Mouse (Mus musculus): ENCODE data around the gene Tmem210. TPM values are rescaled to one million over a fixed set of nuclear protein-coding genes. Genes with fewer than 3 reads are reported as not detected.
A peak's percentile ranks its signal among the peaks of the same experiment; 100 is the strongest.

Gene Tmem210
- polyA plus RNA-seq, 1 experiment, result not detected

DNA sequence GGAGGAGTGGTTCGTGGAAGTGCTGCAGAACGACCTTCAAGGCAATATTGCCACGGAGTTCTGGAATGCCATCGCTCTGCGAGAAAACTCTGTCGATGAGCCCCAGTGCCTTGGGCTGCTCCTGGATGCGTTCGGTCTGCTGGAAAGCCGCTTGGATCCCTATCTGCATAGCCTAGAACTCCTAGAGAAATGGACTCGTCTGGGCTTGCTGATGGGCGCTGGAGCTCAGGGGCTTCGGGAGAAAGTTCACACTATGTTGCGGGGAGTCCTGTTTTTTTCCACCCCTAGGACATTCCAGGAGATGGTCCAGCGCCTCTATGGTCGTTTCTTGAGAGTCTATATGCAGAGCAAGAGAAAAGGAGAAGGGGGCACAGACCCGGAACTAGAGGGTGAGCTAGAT lies 14.9 kb upstream of the Tmem210 start:
- TF ChIP-seq CEBPB (IDR thresholded peaks at IDR 0.05; ENCODE audit: low read depth) (no peak), MAX (IDR thresholded peaks at IDR 0.05) (no peak), CTCF (IDR thresholded peaks at IDR 0.05; ENCODE audit: control insufficient read depth, insufficient read depth, insufficient read length) (no peak), MYOG (IDR thresholded peaks at IDR 0.05; ENCODE audit: control insufficient read depth, extremely low read depth, insufficient read length) (no peak), MYOD1 (IDR thresholded peaks at IDR 0.05; ENCODE audit: control insufficient read depth, insufficient read length, low read depth) (no peak), FOSL1 (IDR thresholded peaks at IDR 0.05; ENCODE audit: insufficient read depth, low read length, poor library complexity, severe bottlenecking) (no peak), USF1 (IDR thresholded peaks at IDR 0.05; ENCODE audit: low read depth) (no peak)
- H3K4me3 ChIP-seq (ENCODE audit: insufficient read depth, poor library complexity, severe bottlenecking), result peak overlapping the region; percentile 97
- H3K36me3 ChIP-seq (ENCODE audit: control insufficient read depth, insufficient read depth), result peaks cover 65% of the 10 kb centered on the region
- H3K79me3 ChIP-seq (ENCODE audit: low read depth), result peaks cover 29% of the 10 kb centered on the region
- no peaks in the 10 kb centered on the region for H3K27me3 ChIP-seq (ENCODE audit: control insufficient read depth, insufficient read depth, insufficient read length)
- H3K79me2 ChIP-seq (ENCODE audit: control insufficient read depth, insufficient read depth), result peaks cover 56% of the 10 kb centered on the region
- peak overlapping the region; percentile 78 for H3ac ChIP-seq (ENCODE audit: control insufficient read depth, insufficient read length, low read depth)

DNA sequence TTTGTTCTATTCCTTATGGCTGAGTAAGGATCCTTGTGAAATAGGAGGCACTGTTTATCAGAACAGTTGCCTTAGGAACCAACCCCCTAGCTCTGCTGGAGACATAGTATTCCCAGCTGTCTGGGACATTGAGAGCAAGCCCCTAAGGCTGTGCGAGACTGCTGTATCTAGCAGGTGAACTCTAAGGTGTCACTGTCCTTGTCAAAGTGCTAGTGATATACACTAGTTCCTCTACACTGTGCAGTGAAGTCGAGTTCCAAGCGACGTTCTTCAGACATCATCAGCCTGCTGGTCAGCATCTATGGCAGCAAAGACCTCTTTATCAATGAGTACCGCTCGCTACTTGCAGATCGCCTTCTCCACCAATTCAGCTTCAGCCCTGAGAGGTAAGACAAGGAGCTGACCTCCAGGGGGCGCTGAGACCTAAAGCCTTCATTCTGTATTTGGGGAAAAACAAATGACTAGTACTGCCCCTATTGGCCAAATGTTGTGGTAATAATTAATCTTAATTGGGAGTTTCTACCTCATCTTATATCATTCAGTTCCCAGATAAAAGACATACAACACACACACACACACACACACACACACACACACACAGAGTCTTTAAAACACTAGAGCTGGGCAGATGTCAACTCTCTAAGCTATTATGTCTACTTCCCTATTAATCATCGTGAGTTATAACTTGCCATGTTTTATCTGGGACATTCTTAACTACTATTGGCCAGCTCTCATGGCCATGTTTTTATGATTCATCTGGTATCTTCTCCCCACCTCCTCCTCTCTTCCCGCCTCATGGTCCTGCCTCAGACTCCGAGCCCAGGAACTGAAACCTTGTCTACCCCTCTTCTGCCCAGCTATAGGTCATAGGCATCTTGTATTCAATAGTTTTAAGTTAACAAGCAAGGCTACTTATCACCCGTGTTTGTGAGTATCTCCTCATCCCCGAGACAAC lies 8.7 kb upstream of the Tmem210 start:
- Histone ChIP-seq H3K4me3 (ENCODE audit: insufficient read depth, poor library complexity, severe bottlenecking) (no peak overlapping the region), H3ac (ENCODE audit: control insufficient read depth, insufficient read length, low read depth) (no peak overlapping the region), H3K27me3 (ENCODE audit: control insufficient read depth, insufficient read depth, insufficient read length) (no peaks in the 10 kb centered on the region), H3K36me3 (ENCODE audit: control insufficient read depth, insufficient read depth) (peaks cover 95% of the 10 kb centered on the region), H3K79me3 (ENCODE audit: low read depth) (peaks cover 3% of the 10 kb centered on the region), H3K79me2 (ENCODE audit: control insufficient read depth, insufficient read depth) (peaks cover 11% of the 10 kb centered on the region)
- TF ChIP-seq MAX (IDR thresholded peaks at IDR 0.05) (peak; percentile 20), MYOD1 (IDR thresholded peaks at IDR 0.05; ENCODE audit: control insufficient read depth, insufficient read length, low read depth) (no peak), MYOG (IDR thresholded peaks at IDR 0.05; ENCODE audit: control insufficient read depth, extremely low read depth, insufficient read length) (no peak), FOSL1 (IDR thresholded peaks at IDR 0.05; ENCODE audit: insufficient read depth, low read length, poor library complexity, severe bottlenecking) (no peak), CTCF (IDR thresholded peaks at IDR 0.05; ENCODE audit: control insufficient read depth, insufficient read depth, insufficient read length) (peak; percentile 48)

DNA sequence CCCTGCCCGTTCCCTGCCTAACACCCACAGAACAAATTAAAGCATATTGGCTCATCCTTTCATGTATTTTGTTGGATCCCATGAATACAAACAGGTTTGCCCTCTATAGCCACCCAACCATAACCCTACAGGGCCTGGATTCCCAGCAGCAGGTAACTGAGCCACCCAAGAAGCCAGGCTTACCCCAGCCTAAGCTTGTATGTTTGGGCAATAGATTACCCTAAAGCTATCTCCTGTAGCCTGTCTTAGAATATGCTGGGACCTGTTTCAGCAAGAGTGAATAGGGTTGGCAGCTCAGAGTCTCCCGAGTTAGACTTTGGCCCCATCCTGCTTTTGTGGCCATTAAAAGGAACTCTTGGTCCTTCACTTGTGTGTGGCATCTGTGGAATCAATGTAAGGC lies 2.4 kb upstream of the Tmem210 start:
- H3K79me3 ChIP-seq (ENCODE audit: low read depth), result no peaks in the 10 kb centered on the region
- peaks cover 23% of the 10 kb centered on the region for H3K27me3 ChIP-seq (ENCODE audit: control insufficient read depth, insufficient read depth, insufficient read length)
- no peaks in the 10 kb centered on the region for H3K79me2 ChIP-seq (ENCODE audit: control insufficient read depth, insufficient read depth)
- H3ac ChIP-seq (ENCODE audit: control insufficient read depth, insufficient read length, low read depth), result no peak overlapping the region
- peaks cover 52% of the 10 kb centered on the region for H3K36me3 ChIP-seq (ENCODE audit: control insufficient read depth, insufficient read depth)
- H3K4me3 ChIP-seq (ENCODE audit: insufficient read depth, poor library complexity, severe bottlenecking), result no peak overlapping the region
- no peak for TF ChIP-seq CTCF (IDR thresholded peaks at IDR 0.05; ENCODE audit: control insufficient read depth, insufficient read depth, insufficient read length)
- TF ChIP-seq FOSL1 (IDR thresholded peaks at IDR 0.05; ENCODE audit: insufficient read depth, low read length, poor library complexity, severe bottlenecking), result no peak
- no peak for TF ChIP-seq MAX (IDR thresholded peaks at IDR 0.05)
- TF ChIP-seq CEBPB (IDR thresholded peaks at IDR 0.05; ENCODE audit: low read depth), result no peak
- TF ChIP-seq MYOD1 (IDR thresholded peaks at IDR 0.05; ENCODE audit: control insufficient read depth, insufficient read length, low read depth), result no peak
- TF ChIP-seq USF1 (IDR thresholded peaks at IDR 0.05; ENCODE audit: low read depth), result no peak
- no peak for TF ChIP-seq MYOG (IDR thresholded peaks at IDR 0.05; ENCODE audit: control insufficient read depth, extremely low read depth, insufficient read length)

DNA sequence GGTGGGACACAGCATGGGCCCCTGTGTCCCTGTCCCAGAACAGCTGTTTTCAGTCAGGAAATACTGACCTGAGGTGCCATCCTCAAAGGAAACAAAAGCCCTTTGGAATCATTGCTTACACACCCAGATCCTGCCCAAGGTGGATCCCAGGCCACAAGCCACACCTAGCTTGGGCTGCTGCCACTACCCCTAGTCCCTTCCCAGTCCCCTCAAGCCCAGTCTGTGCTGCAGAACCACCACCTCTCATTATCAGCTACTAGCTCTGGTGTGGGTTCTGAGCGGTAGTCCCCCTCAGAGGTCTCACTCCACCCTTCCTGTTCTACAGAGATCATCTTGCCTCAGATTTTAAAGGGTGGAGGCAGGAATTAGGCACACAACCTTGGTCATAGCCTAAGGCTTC lies 1.6 kb upstream of the Tmem210 start:
- Histone ChIP-seq H3K36me3 (ENCODE audit: control insufficient read depth, insufficient read depth) (peaks cover 45% of the 10 kb centered on the region), H3ac (ENCODE audit: control insufficient read depth, insufficient read length, low read depth) (no peak overlapping the region), H3K79me3 (ENCODE audit: low read depth) (no peaks in the 10 kb centered on the region), H3K27me3 (ENCODE audit: control insufficient read depth, insufficient read depth, insufficient read length) (peaks cover 31% of the 10 kb centered on the region), H3K4me3 (ENCODE audit: insufficient read depth, poor library complexity, severe bottlenecking) (no peak overlapping the region), H3K79me2 (ENCODE audit: control insufficient read depth, insufficient read depth) (no peaks in the 10 kb centered on the region)
- TF ChIP-seq MAX (IDR thresholded peaks at IDR 0.05), result no peak
- TF ChIP-seq FOSL1 (IDR thresholded peaks at IDR 0.05; ENCODE audit: insufficient read depth, low read length, poor library complexity, severe bottlenecking), result no peak
- no peak for TF ChIP-seq USF1 (IDR thresholded peaks at IDR 0.05; ENCODE audit: low read depth)
- TF ChIP-seq CEBPB (IDR thresholded peaks at IDR 0.05; ENCODE audit: low read depth), result no peak
- TF ChIP-seq MYOD1 (IDR thresholded peaks at IDR 0.05; ENCODE audit: control insufficient read depth, insufficient read length, low read depth), result no peak
- no peak for TF ChIP-seq CTCF (IDR thresholded peaks at IDR 0.05; ENCODE audit: control insufficient read depth, insufficient read depth, insufficient read length)
- no peak for TF ChIP-seq MYOG (IDR thresholded peaks at IDR 0.05; ENCODE audit: control insufficient read depth, extremely low read depth, insufficient read length)

DNA sequence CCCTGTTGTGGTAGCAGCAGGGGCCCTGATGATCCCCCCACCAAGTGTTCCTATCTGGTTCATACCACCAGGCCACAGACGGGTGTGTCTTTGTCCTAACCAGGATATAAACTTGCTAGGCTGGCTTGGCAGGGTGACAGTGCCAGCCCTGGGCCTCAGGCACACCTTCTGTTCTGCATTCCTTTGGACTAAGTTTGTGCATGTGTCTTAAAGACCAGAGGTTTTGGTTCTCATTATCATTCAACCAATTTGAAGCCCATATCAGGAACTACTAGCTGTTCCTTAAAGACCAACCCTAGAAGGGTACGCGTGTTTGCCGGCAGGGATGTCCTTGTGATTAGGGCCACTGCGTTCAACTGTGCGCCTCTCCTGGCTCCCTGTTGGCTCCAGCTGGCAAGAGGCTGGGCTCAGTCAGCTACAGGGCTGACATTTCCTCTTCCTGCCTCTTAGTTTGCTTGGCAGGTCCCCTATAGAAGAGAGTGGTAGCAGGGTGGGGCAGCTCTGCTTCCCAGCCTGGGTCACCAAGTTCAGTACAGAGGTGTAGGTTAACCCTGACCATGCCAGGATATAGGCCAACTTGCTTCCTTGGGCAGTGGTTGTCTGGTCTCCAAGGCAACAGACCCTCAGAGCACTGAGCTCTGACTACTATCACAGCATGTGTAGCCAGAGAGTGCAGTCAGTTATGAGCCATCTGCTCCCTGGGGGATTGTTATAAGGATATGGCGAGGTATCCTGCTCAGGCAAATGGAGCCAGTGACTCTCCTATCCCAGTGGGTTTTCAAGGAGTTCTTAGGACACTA lies 908 bp upstream of the Tmem210 start:
- TF ChIP-seq MYOD1 (IDR thresholded peaks at IDR 0.05; ENCODE audit: control insufficient read depth, insufficient read length, low read depth) (no peak), USF1 (IDR thresholded peaks at IDR 0.05; ENCODE audit: low read depth) (no peak), FOSL1 (IDR thresholded peaks at IDR 0.05; ENCODE audit: insufficient read depth, low read length, poor library complexity, severe bottlenecking) (no peak), MYOG (IDR thresholded peaks at IDR 0.05; ENCODE audit: control insufficient read depth, extremely low read depth, insufficient read length) (no peak), CTCF (IDR thresholded peaks at IDR 0.05; ENCODE audit: control insufficient read depth, insufficient read depth, insufficient read length) (no peak), MAX (IDR thresholded peaks at IDR 0.05) (no peak), CEBPB (IDR thresholded peaks at IDR 0.05; ENCODE audit: low read depth) (no peak)
- H3K79me2 ChIP-seq (ENCODE audit: control insufficient read depth, insufficient read depth), result no peaks in the 10 kb centered on the region
- no peak overlapping the region for H3ac ChIP-seq (ENCODE audit: control insufficient read depth, insufficient read length, low read depth)
- peaks cover 39% of the 10 kb centered on the region for H3K36me3 ChIP-seq (ENCODE audit: control insufficient read depth, insufficient read depth)
- H3K4me3 ChIP-seq (ENCODE audit: insufficient read depth, poor library complexity, severe bottlenecking), result no peak overlapping the region
- H3K79me3 ChIP-seq (ENCODE audit: low read depth), result no peaks in the 10 kb centered on the region
- peaks cover 38% of the 10 kb centered on the region for H3K27me3 ChIP-seq (ENCODE audit: control insufficient read depth, insufficient read depth, insufficient read length)

All from C2C12 (cell line).